Mouse (Mus musculus): ENCODE data around the gene Nfs1. TPM values are rescaled to one million over a fixed set of nuclear protein-coding genes. Genes with fewer than 3 reads are reported as not detected.

Nfs1 gene
- total RNA-seq, 2 experiments from 2014 or later = 25.4 to 26.6 TPM

GRCm38 (mm10) chr2:156077461-156077860, 66.5 kb downstream of the Nfs1 start:
- intact Hi-C loops (cut with DNase I) = no loop called here

DNA sequence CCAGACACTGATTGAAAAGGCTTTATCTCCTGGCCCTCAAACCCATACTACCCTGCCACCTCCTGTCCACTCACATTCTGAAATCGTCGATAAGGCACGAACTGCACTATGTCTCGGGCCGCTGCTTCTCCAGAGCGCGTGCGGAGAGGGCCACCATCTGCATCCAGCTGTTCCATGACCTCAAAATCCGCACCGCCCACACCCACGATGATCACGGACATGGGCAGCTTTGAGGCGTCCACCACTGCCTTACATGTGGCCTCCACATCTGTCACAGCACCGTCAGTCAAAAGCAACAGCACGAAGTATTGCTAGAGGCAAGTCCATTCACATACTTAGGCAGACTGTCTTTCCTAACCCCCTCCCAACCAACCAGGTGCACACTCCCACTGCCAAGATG, 70.3 kb downstream of the Nfs1 start:
- intact Hi-C loops (cut with DNase I) = no loop called here
- DNase-seq = no peak

More at GRCm38 (mm10) chr2:156077461-156077860, 66.5 kb downstream of the Nfs1 start:
- DNase-seq = no peak

Other genes starting within 250 kb of the Nfs1 start
- 10 to 100 TPM; 42.3 to 43.7 TPM for gene Uqcc1, start 213.9 kb downstream of the Nfs1 start, total RNA-seq (2021)
- not detected for gene Gm15557, start 203.5 kb downstream of the Nfs1 start, total RNA-seq (2021)
- gene Gdf5, start 198.8 kb downstream of the Nfs1 start, total RNA-seq (2021) = 1 to 10 TPM in 1 of 2 experiments, under 1 TPM in 1; 0.99 to 1.8 TPM
- gene Cep250, start 187.7 kb downstream of the Nfs1 start, total RNA-seq (2021) = 10 to 100 TPM; 22.2 to 23.9 TPM
- 1 to 10 TPM in 1 of 2 experiments, under 1 TPM in 1; 0.86 to 1.4 TPM for gene 6430550D23Rik, start 136.2 kb downstream of the Nfs1 start, total RNA-seq (2021)
- 100 to 1,000 TPM; 271 to 274 TPM for gene Ergic3, start 136.1 kb downstream of the Nfs1 start, total RNA-seq (2021)
- gene Fer1l4, start 91.2 kb downstream of the Nfs1 start, total RNA-seq (2021) = not detected
- 1 to 10 TPM; 6.6 to 9.3 TPM for gene Spag4, start 79.0 kb downstream of the Nfs1 start, total RNA-seq (2021)
- 10 to 100 TPM; 14.2 to 18.4 TPM for gene Cpne1, start 32.2 kb downstream of the Nfs1 start, total RNA-seq (2021)
- gene Rbm12, start 32.2 kb downstream of the Nfs1 start, total RNA-seq (2021) = 10 to 100 TPM; 43.4 to 50.3 TPM
- gene Gm28036, start 17.1 kb downstream of the Nfs1 start, total RNA-seq (2021) = 10 to 100 TPM; 26.1 to 40.2 TPM
- gene Romo1, start 147 bp downstream of the Nfs1 start, total RNA-seq (2021) = 100 to 1,000 TPM; 223 to 225 TPM
- gene Rbm39, start 36.1 kb upstream of the Nfs1 start, total RNA-seq (2021) = 100 to 1,000 TPM; 345 to 348 TPM
- 100 to 1,000 TPM in 1 of 2 experiments, 10 to 100 TPM in 1; 93.5 to 101 TPM for gene Phf20, start 52.3 kb upstream of the Nfs1 start, total RNA-seq (2021)
- gene Cnbd2, start 168.1 kb upstream of the Nfs1 start, total RNA-seq (2021) = 1 to 10 TPM; 4.1 to 4.7 TPM
- gene Scand1, start 168.5 kb upstream of the Nfs1 start, total RNA-seq (2021) = 100 to 1,000 TPM in 1 of 2 experiments, 10 to 100 TPM in 1; 96.9 to 106 TPM